In genomic region chr8:124250785-124251184, GRCm38 (mm10) we compare ENCODE assay signal across 8 mouse cellular contexts. TPM values are rescaled to one million over a fixed set of nuclear protein-coding genes. Genes with fewer than 3 reads are reported as not detected.
DNase-seq lines count a peak whose midpoint lies in the region; ATAC-seq and TF ChIP-seq lines count a peak whose summit lies in the region.

No protein-coding gene starts in this region.

- no peaks in the 10 kb centered on the region for H3K9me3 ChIP-seq in MEL (replicated peaks; ENCODE audit: insufficient read depth, low read length)
- H3K9me3 ChIP-seq in intestine, embryonic 16.5 days (ENCODE audit: control insufficient read depth, low read length), result no peaks in the 10 kb centered on the region

- no peak for TF ChIP-seq POLR2A in MEL (IDR thresholded peaks at IDR 0.05; ENCODE audit: control insufficient read depth in 1 of 2, insufficient read depth in 1 of 2, low read depth in 1 of 2, low read length in 2 of 2, poor library complexity in 1 of 2)
- TF ChIP-seq POLR2A in lung, adult 2 months (IDR thresholded peaks at IDR 0.05; ENCODE audit: borderline replicate concordance, extremely low read depth, low read depth, low read length), result peak; percentile 48; the same call in 1 of the 2 replicates
- TF ChIP-seq POLR2A in cerebellum, adult 2 months (IDR thresholded peaks at IDR 0.05; ENCODE audit: borderline replicate concordance, insufficient read depth, low read length), result no peak

- no peak overlapping the region for H3K4me2 ChIP-seq in intestine, embryonic 16.5 days (ENCODE audit: low read depth, low read length)

- peaks cover 4% of the 10 kb centered on the region; the same call in 1 of the 2 replicates for H3K79me2 ChIP-seq in MEL (ENCODE audit: control insufficient read depth, insufficient read depth, low read length, poor library complexity)

- peaks cover 0 to 4% of the 10 kb centered on the region in 2 experiments; a peak in 2 of 4 replicates for H3K36me3 ChIP-seq in MEL (ENCODE audit: control insufficient read depth in 1 of 2, insufficient read depth in 2 of 2, low read length in 2 of 2)
- H3K36me3 ChIP-seq in intestine, embryonic 16.5 days (ENCODE audit: control insufficient read depth, insufficient read depth, low read length), result no peaks in the 10 kb centered on the region

- peaks cover 0 to 14% of the 10 kb centered on the region in 2 experiments; a peak in 2 of 4 replicates for H3K4me1 ChIP-seq in MEL (ENCODE audit: control insufficient read depth in 1 of 2, insufficient read depth in 2 of 2, low read length in 2 of 2)
- peaks cover 40% of the 10 kb centered on the region for H3K4me1 ChIP-seq in intestine, embryonic 16.5 days (ENCODE audit: control insufficient read depth, insufficient read depth, low read length)
- H3K4me1 ChIP-seq in lung, adult 2 months (ENCODE audit: control insufficient read depth, insufficient read depth, low read length), result peaks cover 21% of the 10 kb centered on the region
- H3K4me1 ChIP-seq in cerebellum, adult 2 months (ENCODE audit: control insufficient read depth, insufficient read depth, low read length), result peaks cover 55% of the 10 kb centered on the region

- H3K9ac ChIP-seq in MEL (ENCODE audit: control insufficient read depth, low read depth, low read length, poor library complexity, severe bottlenecking), result peak overlapping the region; percentile 12; the same call in 1 of the 2 replicates
- 0 out of 2 replicates have a peak overlapping the region, but pooled peaks have one; percentile 15 for H3K9ac ChIP-seq in intestine, embryonic 16.5 days (ENCODE audit: low read depth, low read length)

- peak overlapping the region; percentile 61 for H3K27ac ChIP-seq in MEL (ENCODE audit: control insufficient read depth, low read depth, low read length)
- H3K27ac ChIP-seq in intestine, embryonic 16.5 days (ENCODE audit: low read length), result peak overlapping the region; percentile 69
- no peak overlapping the region for H3K27ac ChIP-seq in cerebellum, adult 2 months (ENCODE audit: insufficient read depth, low read length)

- no peaks in the 10 kb centered on the region for H3K27me3 ChIP-seq in MEL (ENCODE audit: control insufficient read depth in 1 of 2, insufficient read depth in 2 of 2, low read length in 2 of 2)
- H3K27me3 ChIP-seq in intestine, embryonic 16.5 days (replicated peaks; ENCODE audit: control insufficient read depth, insufficient read depth, low read length), result no peaks in the 10 kb centered on the region
- no peaks in the 10 kb centered on the region for H3K27me3 ChIP-seq in cerebellum, adult 2 months (ENCODE audit: control insufficient read depth, insufficient read depth, low read length)

- no peak overlapping the region for H3K4me3 ChIP-seq in MEL (ENCODE audit: control insufficient read depth in 1 of 2, insufficient read depth in 1 of 2, low read depth in 2 of 2, low read length in 2 of 2)
- H3K4me3 ChIP-seq in intestine, embryonic 16.5 days (ENCODE audit: low read length), result no peak overlapping the region
- no peak overlapping the region for H3K4me3 ChIP-seq in lung, adult 2 months (replicated peaks; ENCODE audit: extremely low read depth, low read depth, low read length)
- no peak overlapping the region for H3K4me3 ChIP-seq in cerebellum, adult 2 months (replicated peaks; ENCODE audit: insufficient read depth, low read depth, low read length)

- DNase-seq in 416B (ENCODE audit: low read depth) (peak; percentile 87), MEL (ENCODE audit: low read depth, low spot score) (peak; percentile 9)
- DNase-seq in lung, adult 2 months, result peak; percentile 54
- DNase-seq in layer of hippocampus, postnatal 10 days (ENCODE audit: low spot score in 2 of 2), result no peak
- DNase-seq in right cerebral cortex, postnatal 14 days, result no peak
- DNase-seq in cerebellum, adult 2 months, result no peak
- no peak for DNase-seq in cerebellum, adult 11-12 months

- ATAC-seq in intestine, embryonic 16.5 days, result peak; percentile 36

- no peak for TF ChIP-seq EP300 in MEL (IDR thresholded peaks at IDR 0.05; ENCODE audit: low read depth in 1 of 2, low read length in 2 of 2)

- 21% methylated on average over 4 of the region's 4 CpGs for WGBS in intestine, embryonic 16.5 days
- 40% methylated on average over 4 of the region's 4 CpGs for WGBS in lung, adult 2 months
- WGBS in cerebellum, adult 2 months, result 41% methylated on average over 4 of the region's 4 CpGs

- no peak for TF ChIP-seq CTCF in MEL (IDR thresholded peaks at IDR 0.05 in 2 of 3, conservative IDR thresholded peaks at IDR 0.05 in 1 of 3; ENCODE audit: control insufficient read depth in 1 of 3, insufficient read depth in 1 of 3, low read depth in 2 of 3, low read length in 3 of 3, poor library complexity in 1 of 3, severe bottlenecking in 1 of 3)
- no peak for TF ChIP-seq CTCF in lung, adult 2 months (IDR thresholded peaks at IDR 0.05; ENCODE audit: insufficient read depth, low read length)
- no peak for TF ChIP-seq CTCF in cerebellum, adult 2 months (IDR thresholded peaks at IDR 0.05; ENCODE audit: borderline replicate concordance, insufficient read depth, low read depth, low read length)

- TF ChIP-seq RAD21 in MEL (IDR thresholded peaks at IDR 0.05; ENCODE audit: low read depth, low read length), result no peak

TF ChIP-seq in MEL, 35 proteins besides CTCF, POLR2A, EP300 and RAD21:
- TF ChIP-seq JUND (IDR thresholded peaks at IDR 0.05; ENCODE audit: low read depth, low read length), result no peak
- TF ChIP-seq ETS1 (IDR thresholded peaks at IDR 0.05; ENCODE audit: low read depth, low read length), result no peak
- TF ChIP-seq MAZ (IDR thresholded peaks at IDR 0.05; ENCODE audit: low read depth, low read length), result no peak
- no peak for TF ChIP-seq BHLHE40 (IDR thresholded peaks at IDR 0.05; ENCODE audit: borderline replicate concordance, low read depth, low read length)
- TF ChIP-seq MEF2A (IDR thresholded peaks at IDR 0.05; ENCODE audit: extremely low read depth, insufficient replicate concordance, low read depth, low read length, poor library complexity, severe bottlenecking), result no peak
- no peak for TF ChIP-seq ZNF384 (IDR thresholded peaks at IDR 0.05; ENCODE audit: low read depth, low read length)

RNA-seq across cellular contexts. Expression of gene Galnt2, which starts 19.6 kb away (rescaled TPM):
- total RNA-seq in MEL (2012; rRNA removed), result 11.1 and 12.0 TPM in 2 replicates
- polyA plus RNA-seq in MEL (2012; ENCODE audit: insufficient read depth in 1 of 2, insufficient read length in 2 of 2, low read depth in 1 of 2, low replicate concordance in 2 of 2, missing spikeins in 1 of 2), result 10 to 100 TPM in 1 of 2 experiments, not detected in 1; 14.5 TPM
- 35.1 and 35.9 TPM in 2 replicates for polyA plus RNA-seq in intestine, embryonic 16.5 days (2015; fragmentation: Nextera tagmentation; extraction: Ambion mirVana)
- polyA plus RNA-seq in lung, adult 2 months (2012; rRNA removed), result 17.6 and 25.5 TPM in 2 replicates
- total RNA-seq in layer of hippocampus, postnatal 10 days (2021), result 10 to 100 TPM; 66.7 to 67.9 TPM
- polyA plus RNA-seq in cerebellum, adult 2 months (2012; rRNA removed), result 22.6 and 23.8 TPM in 2 replicates

Comparison
In these comparisons a context has a peak if more than half of its experiments do, and no peak if none do; other contexts are left out.
1. DNase-seq: peak in 416B (single experiment), MEL (single experiment) and lung, adult 2 months (single experiment); none in layer of hippocampus, postnatal 10 days (0 of 2), right cerebral cortex, postnatal 14 days (single experiment), cerebellum, adult 2 months (0 of 2) and cerebellum, adult 11-12 months (single experiment).